Mouse (Mus musculus) small intestine, adult 2 months (tissue): ENCODE results near the gene Itih3. TPM values are rescaled to one million over a fixed set of nuclear protein-coding genes. Genes with fewer than 3 reads are reported as not detected.

Source experiments
- H3K27ac ChIP-seq: fragments of 200-500 bp; 2 replicates; pipeline ENCODE4 v1.5.1; 2012; ENCODE audit warnings: low read depth, low read length, control low read depth, inconsistent platforms; ENCODE audit not compliant: insufficient read depth
- H3K27me3 ChIP-seq: fragments of 200-500 bp; 2 replicates; pipeline ENCODE4 v1.6.1; 2012; ENCODE audit warnings: mild to moderate bottlenecking, moderate library complexity, low read length, inconsistent platforms; ENCODE audit not compliant: control insufficient read depth, insufficient read depth
- H3K36me3 ChIP-seq: fragments of 200-500 bp; 2 replicates; pipeline ENCODE4 v1.6.1; 2012; ENCODE audit warnings: mild to moderate bottlenecking, low read length, control low read depth, inconsistent platforms; ENCODE audit not compliant: control insufficient read depth, insufficient read depth
- H3K4me1 ChIP-seq: fragments of 200-500 bp; 2 replicates; pipeline ENCODE4 v1.6.1; 2012; ENCODE audit warnings: low read length, inconsistent platforms, mixed read lengths; ENCODE audit not compliant: control insufficient read depth, insufficient read depth, insufficient read length
- H3K4me3 ChIP-seq: fragments of 200-500 bp; 2 replicates; pipeline ENCODE4 v1.5.1; 2012; ENCODE audit warnings: low read depth, mild to moderate bottlenecking, control low read depth, inconsistent platforms, low read length, moderate library complexity
- CTCF ChIP-seq: fragments of 200-500 bp; IDR thresholded peaks from 2 replicates; pipeline ENCODE4 v1.5.1; 2012; ENCODE audit warnings: low read depth, mild to moderate bottlenecking, control low read depth, inconsistent platforms, low read length, moderate library complexity, mixed read lengths; ENCODE audit not compliant: insufficient replicate concordance, insufficient read length; ENCODE audit errors: extremely low read depth
- POLR2A ChIP-seq: fragments of 200-500 bp; IDR thresholded peaks from 2 replicates; pipeline ENCODE4 v1.6.1; 2012; ENCODE audit warnings: low read depth, mild to moderate bottlenecking, control low read depth, inconsistent platforms, low read length, moderate library complexity
- WGBS: fragments of 180-500 bp; shearing (Covaris S2); methylation state at CpG from one replicate; pipeline ENCODE4 v1.1.7; 2018; 5-methylcytosine and 5-hydroxymethylcytosine counted together
- polyA plus RNA-seq: library from polyadenylated mRNA; depleted of rRNA; stranded (reverse); fragments of >200 nt; gene quantifications from 2 replicates; pipeline ENCODE4 v1.2.3, GENCODE M21; 2012

The Itih3 gene
- polyA plus RNA-seq, 1 experiment: 0.49 TPM

DNA sequence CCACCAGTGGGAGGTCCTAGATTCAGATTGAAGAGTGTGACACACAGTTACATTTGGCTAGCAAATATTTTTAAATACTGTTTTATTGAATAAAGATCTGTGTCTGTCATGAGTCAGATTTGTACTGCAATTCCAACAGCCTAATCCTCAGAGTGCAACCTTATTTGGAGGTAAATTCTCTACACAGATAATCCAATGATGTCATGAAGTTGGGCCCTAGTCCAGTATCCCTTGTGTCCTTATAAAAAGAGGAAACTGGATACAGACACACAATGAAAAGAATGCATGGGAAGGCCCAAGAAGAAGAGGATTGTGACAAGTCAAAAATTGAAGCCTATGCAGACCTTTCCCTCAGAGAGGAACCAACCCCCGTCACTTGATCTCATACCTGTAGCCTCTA, 7.0 kb downstream of the Itih3 start:
- TF ChIP-seq POLR2A: no peak
- H3K27ac ChIP-seq: no peak overlapping the region
- no peaks in the 10 kb centered on the region for H3K27me3 ChIP-seq
- H3K36me3 ChIP-seq: no peaks in the 10 kb centered on the region
- no peaks in the 10 kb centered on the region for H3K4me1 ChIP-seq
- H3K4me3 ChIP-seq: no peak overlapping the region
- 84% methylated on average over 1 of the region's 1 CpGs for WGBS

DNA sequence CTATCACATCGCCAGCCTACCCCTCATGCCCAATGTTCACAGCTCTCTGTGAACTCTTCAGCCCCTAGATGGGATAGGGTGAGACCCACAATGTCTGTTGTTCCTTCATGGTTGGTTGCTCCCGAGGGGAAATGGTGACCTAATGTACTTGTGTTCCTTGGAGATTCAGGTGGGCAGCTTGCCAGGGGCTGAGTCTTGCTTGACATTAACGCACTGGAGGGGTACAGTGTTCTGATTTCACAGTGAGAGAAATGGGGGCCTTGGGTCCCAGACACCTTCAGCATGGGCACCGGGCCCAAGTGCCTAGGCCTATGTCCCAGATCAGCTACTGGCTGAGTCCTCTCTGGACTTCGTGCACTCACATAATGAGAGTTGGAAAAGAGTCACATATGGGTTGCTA, 10.2 kb downstream of the Itih3 start:
- no peaks in the 10 kb centered on the region for H3K27me3 ChIP-seq
- WGBS: 79% methylated on average over 5 of the region's 5 CpGs
- no peak overlapping the region for H3K4me3 ChIP-seq
- H3K4me1 ChIP-seq: no peaks in the 10 kb centered on the region
- no peak for TF ChIP-seq POLR2A
- no peak for TF ChIP-seq CTCF
- H3K27ac ChIP-seq: no peak overlapping the region
- H3K36me3 ChIP-seq: no peaks in the 10 kb centered on the region

- 60% methylated on average over 8 of the region's 8 CpGs for WGBS
- Histone ChIP-seq H3K27me3 (no peaks in the 10 kb centered on the region), H3K36me3 (no peaks in the 10 kb centered on the region), H3K4me1 (no peaks in the 10 kb centered on the region), H3K27ac (no peak overlapping the region), H3K4me3 (no peak overlapping the region)
- TF ChIP-seq CTCF (no peak), POLR2A (no peak)
Measured at GRCm38 (mm10) chr14:30912641-30913040, 10.9 kb downstream of the Itih3 start.

- TF ChIP-seq POLR2A: no peak
- H3K4me1 ChIP-seq: no peaks in the 10 kb centered on the region
- no peak overlapping the region for H3K27ac ChIP-seq
- no peak overlapping the region for H3K4me3 ChIP-seq
- no peaks in the 10 kb centered on the region for H3K27me3 ChIP-seq
- H3K36me3 ChIP-seq: no peaks in the 10 kb centered on the region
- 84% methylated on average over 8 of the region's 8 CpGs for WGBS
Measured at GRCm38 (mm10) chr14:30911141-30911540, 12.4 kb downstream of the Itih3 start.

DNA sequence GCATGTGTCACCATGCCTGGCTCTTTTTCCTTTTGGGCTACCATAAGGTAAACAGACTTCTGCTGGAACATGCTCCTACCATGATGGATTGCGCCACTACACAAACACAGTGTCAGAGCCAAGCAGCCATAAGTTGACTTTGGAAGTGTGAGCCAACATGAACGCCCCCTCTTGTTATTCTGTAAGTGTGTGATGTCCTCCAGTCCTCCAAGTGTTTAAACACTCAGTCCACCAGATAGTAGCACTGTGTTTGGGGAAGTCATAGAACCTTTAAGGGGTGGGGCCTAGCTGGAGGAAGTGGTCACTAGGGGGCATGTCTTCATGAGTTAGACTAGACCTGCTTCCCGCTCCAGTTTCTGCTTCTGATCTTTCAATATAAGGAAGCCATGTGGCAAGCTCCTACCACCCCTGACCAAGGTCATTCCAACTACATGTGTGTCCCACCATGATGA, 15.7 kb downstream of the Itih3 start:
- Histone ChIP-seq H3K4me1 (no peaks in the 10 kb centered on the region), H3K27ac (peak overlapping the region; percentile 8; the same call in 1 of the 2 replicates), H3K27me3 (no peaks in the 10 kb centered on the region), H3K4me3 (no peak overlapping the region), H3K36me3 (no peaks in the 10 kb centered on the region)
- 49% methylated on average over 3 of the region's 3 CpGs for WGBS
- TF ChIP-seq CTCF (no peak), POLR2A (no peak)

- H3K4me3 ChIP-seq: no peak overlapping the region
- TF ChIP-seq CTCF (no peak), POLR2A (no peak)
- 90% methylated on average over 6 of the region's 6 CpGs for whole genome bisulfite sequencing
- no peak overlapping the region for H3K27ac ChIP-seq
- no peaks in the 10 kb centered on the region for H3K36me3 ChIP-seq
- H3K4me1 ChIP-seq: no peaks in the 10 kb centered on the region
- no peaks in the 10 kb centered on the region for H3K27me3 ChIP-seq
Measured at GRCm38 (mm10) chr14:30906001-30906400, 17.6 kb downstream of the Itih3 start.

DNA sequence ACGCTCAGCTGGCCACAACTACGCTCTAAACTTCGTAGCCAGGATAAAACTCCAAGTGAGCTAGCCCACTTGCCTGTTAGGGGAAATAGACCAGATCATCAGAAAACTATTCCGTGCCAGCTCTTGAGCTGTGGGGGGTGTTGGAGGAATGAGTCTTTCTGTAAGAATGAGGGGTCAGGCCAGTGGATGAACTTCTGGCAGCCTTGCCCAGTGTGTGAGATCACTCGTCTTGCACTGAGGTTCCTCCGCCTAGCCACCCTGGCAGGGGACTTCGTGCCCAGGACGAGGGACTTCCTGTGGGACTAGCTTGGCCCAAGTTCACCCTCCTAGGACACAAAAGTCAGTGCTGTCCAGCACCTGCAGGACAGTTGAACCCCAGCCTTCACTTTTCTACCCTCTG, 19.3 kb downstream of the Itih3 start:
- TF ChIP-seq CTCF: no peak
- no peak for TF ChIP-seq POLR2A
- no peaks in the 10 kb centered on the region for H3K4me1 ChIP-seq
- no peak overlapping the region for H3K27ac ChIP-seq
- H3K36me3 ChIP-seq: no peaks in the 10 kb centered on the region
- 81% methylated on average over 8 of the region's 8 CpGs for WGBS
- H3K27me3 ChIP-seq: no peaks in the 10 kb centered on the region
- no peak overlapping the region for H3K4me3 ChIP-seq

DNA sequence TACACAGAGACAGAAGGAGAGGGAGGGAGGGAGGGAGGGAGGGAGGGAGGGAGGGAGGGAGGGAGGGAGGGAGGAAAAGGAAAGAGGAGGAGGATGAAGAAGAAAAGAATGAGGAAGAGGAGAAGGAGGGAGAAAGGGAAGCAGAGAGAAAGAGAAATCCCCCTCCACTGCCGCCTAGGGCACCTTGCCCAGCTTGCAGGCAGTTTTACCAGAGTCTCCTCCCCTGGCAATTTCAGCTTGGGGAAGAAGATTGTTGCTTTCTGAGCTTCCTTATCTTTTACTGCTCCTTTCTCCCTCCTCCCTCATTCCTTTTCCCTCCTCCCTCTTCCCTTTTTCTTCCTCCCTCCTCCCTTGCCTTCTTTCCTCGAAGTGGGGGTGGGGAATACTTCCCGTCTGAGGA, 20.5 kb downstream of the Itih3 start:
- no peaks in the 10 kb centered on the region for H3K4me1 ChIP-seq
- no peak overlapping the region for H3K27ac ChIP-seq
- 41% methylated on average over 3 of the region's 3 CpGs for WGBS
- TF ChIP-seq POLR2A: no peak
- no peak for TF ChIP-seq CTCF
- H3K4me3 ChIP-seq: no peak overlapping the region
- H3K27me3 ChIP-seq: no peaks in the 10 kb centered on the region
- no peaks in the 10 kb centered on the region for H3K36me3 ChIP-seq
